Mouse (Mus musculus): ENCODE results near the gene Cacnb2. TPM values are rescaled to one million over a fixed set of nuclear protein-coding genes. Genes with fewer than 3 reads are reported as not detected.
"Not testable (repeated sequence)": the region's sequence is repeated elsewhere in the genome, so short reads cannot be mapped to it uniquely, and the experiment has no call there.

The Cacnb2 gene
- polyA plus RNA-seq, 1 experiment from 2014 or later, result 1.6 TPM

GRCm38 (mm10) chr2:14676885-14677516 lies 74.1 kb downstream of the Cacnb2 start:
- WGBS, result 22% methylated on average over 6 of the region's 6 CpGs
- no peaks in the 10 kb centered on the region for H3K9me3 ChIP-seq
- H3K9ac ChIP-seq, result no peak overlapping the region
- H3K27me3 ChIP-seq (replicated peaks), result no peaks in the 10 kb centered on the region
- peak; percentile 59; the same call in 1 of the 2 replicates for ATAC-seq
- H3K36me3 ChIP-seq, result no peaks in the 10 kb centered on the region
- no peak overlapping the region for H3K4me3 ChIP-seq (replicated peaks)
- H3K4me1 ChIP-seq (replicated peaks), result no peaks in the 10 kb centered on the region
- no peak overlapping the region for H3K27ac ChIP-seq
- H3K4me2 ChIP-seq (replicated peaks), result no peak overlapping the region

- no peak overlapping the region for H3K9ac ChIP-seq
- ATAC-seq, result no peak
- no peaks in the 10 kb centered on the region for H3K9me3 ChIP-seq
- no peak overlapping the region for H3K27ac ChIP-seq
- H3K4me2 ChIP-seq (replicated peaks), result no peak overlapping the region
- no peak overlapping the region for H3K4me3 ChIP-seq (replicated peaks)
- H3K27me3 ChIP-seq (replicated peaks), result no peaks in the 10 kb centered on the region
- no peaks in the 10 kb centered on the region for H3K36me3 ChIP-seq
- no peaks in the 10 kb centered on the region for H3K4me1 ChIP-seq (replicated peaks)
Observed at GRCm38 (mm10) chr2:14684231-14684630, 81.3 kb downstream of the Cacnb2 start.

GRCm38 (mm10) chr2:14702973-14703645 lies 100.2 kb downstream of the Cacnb2 start:
- Histone ChIP-seq H3K27me3 (replicated peaks) (no peaks in the 10 kb centered on the region), H3K4me1 (replicated peaks) (no peaks in the 10 kb centered on the region), H3K27ac (no peak overlapping the region), H3K9ac (no peak overlapping the region), H3K4me3 (replicated peaks) (no peak overlapping the region), H3K9me3 (no peaks in the 10 kb centered on the region), H3K4me2 (replicated peaks) (no peak overlapping the region), H3K36me3 (no peaks in the 10 kb centered on the region)
- WGBS, result 80% methylated on average over 1 of the region's 1 CpGs
- no peak for ATAC-seq

GRCm38 (mm10) chr2:14703676-14704075 lies 100.8 kb downstream of the Cacnb2 start:
- Histone ChIP-seq H3K27me3 (replicated peaks) (no peaks in the 10 kb centered on the region), H3K4me2 (replicated peaks) (no peak overlapping the region), H3K4me3 (replicated peaks) (no peak overlapping the region), H3K4me1 (replicated peaks) (no peaks in the 10 kb centered on the region), H3K27ac (no peak overlapping the region), H3K9ac (no peak overlapping the region), H3K36me3 (no peaks in the 10 kb centered on the region), H3K9me3 (no peaks in the 10 kb centered on the region)
- ATAC-seq, result no peak
- WGBS, result 84% methylated on average over 4 of the region's 4 CpGs

- Histone ChIP-seq H3K9me3 (no peaks in the 10 kb centered on the region), H3K27me3 (replicated peaks) (no peaks in the 10 kb centered on the region), H3K36me3 (no peaks in the 10 kb centered on the region), H3K4me3 (replicated peaks) (no peak overlapping the region), H3K9ac (no peak overlapping the region), H3K4me1 (replicated peaks) (no peaks in the 10 kb centered on the region), H3K27ac (no peak overlapping the region), H3K4me2 (replicated peaks) (no peak overlapping the region)
- ATAC-seq, result no peak
- 69% methylated on average over 8 of the region's 8 CpGs for WGBS
Observed at GRCm38 (mm10) chr2:14710247-14710646, 107.4 kb downstream of the Cacnb2 start.

- H3K4me3 ChIP-seq (replicated peaks), result no peak overlapping the region
- 87% methylated on average over 2 of the region's 2 CpGs for WGBS
- H3K27ac ChIP-seq, result no peak overlapping the region
- no peak overlapping the region for H3K4me2 ChIP-seq (replicated peaks)
- no peaks in the 10 kb centered on the region for H3K4me1 ChIP-seq (replicated peaks)
- no peak for ATAC-seq
- H3K27me3 ChIP-seq (replicated peaks), result no peaks in the 10 kb centered on the region
- H3K36me3 ChIP-seq, result no peaks in the 10 kb centered on the region
- no peak overlapping the region for H3K9ac ChIP-seq
- H3K9me3 ChIP-seq, result no peaks in the 10 kb centered on the region
Observed at GRCm38 (mm10) chr2:14711751-14712150, 108.9 kb downstream of the Cacnb2 start.

- H3K4me1 ChIP-seq (replicated peaks), result no peaks in the 10 kb centered on the region
- 88% methylated on average over 3 of the region's 3 CpGs for WGBS
- no peak overlapping the region for H3K4me2 ChIP-seq (replicated peaks)
- H3K36me3 ChIP-seq, result no peaks in the 10 kb centered on the region
- H3K9me3 ChIP-seq, result no peaks in the 10 kb centered on the region
- H3K4me3 ChIP-seq (replicated peaks), result no peak overlapping the region
- H3K27me3 ChIP-seq (replicated peaks), result no peaks in the 10 kb centered on the region
- no peak overlapping the region for H3K9ac ChIP-seq
- no peak for ATAC-seq
- H3K27ac ChIP-seq, result no peak overlapping the region
Observed at GRCm38 (mm10) chr2:14713049-14713448, 110.2 kb downstream of the Cacnb2 start.

- H3K4me2 ChIP-seq (replicated peaks), result no peak overlapping the region
- WGBS, result 71% methylated on average over 1 of the region's 1 CpGs
- H3K4me1 ChIP-seq (replicated peaks), result no peaks in the 10 kb centered on the region
- H3K27me3 ChIP-seq (replicated peaks), result no peaks in the 10 kb centered on the region
- H3K36me3 ChIP-seq, result no peaks in the 10 kb centered on the region
- no peak for ATAC-seq
- no peak overlapping the region for H3K9ac ChIP-seq
- no peaks in the 10 kb centered on the region for H3K9me3 ChIP-seq
- H3K4me3 ChIP-seq (replicated peaks), result no peak overlapping the region
- H3K27ac ChIP-seq, result no peak overlapping the region
Observed at GRCm38 (mm10) chr2:14716666-14717065, 113.8 kb downstream of the Cacnb2 start.

- ATAC-seq, result no peak
- Histone ChIP-seq H3K27me3 (replicated peaks) (no peaks in the 10 kb centered on the region), H3K9ac (no peak overlapping the region), H3K27ac (no peak overlapping the region), H3K36me3 (no peaks in the 10 kb centered on the region), H3K9me3 (no peaks in the 10 kb centered on the region), H3K4me2 (replicated peaks) (no peak overlapping the region), H3K4me1 (replicated peaks) (no peaks in the 10 kb centered on the region), H3K4me3 (replicated peaks) (no peak overlapping the region)
- 88% methylated on average over 9 of the region's 9 CpGs for WGBS
Observed at GRCm38 (mm10) chr2:14719119-14719718, 116.3 kb downstream of the Cacnb2 start.

- Histone ChIP-seq H3K27me3 (replicated peaks) (no peaks in the 10 kb centered on the region), H3K9me3 (no peaks in the 10 kb centered on the region), H3K27ac (no peak overlapping the region), H3K4me2 (replicated peaks) (no peak overlapping the region), H3K4me3 (replicated peaks) (no peak overlapping the region), H3K9ac (no peak overlapping the region), H3K4me1 (replicated peaks) (no peaks in the 10 kb centered on the region), H3K36me3 (no peaks in the 10 kb centered on the region)
- no peak for ATAC-seq
Observed at GRCm38 (mm10) chr2:14725437-14725836, 122.5 kb downstream of the Cacnb2 start.

- not testable (repeated sequence) for H3K4me2 ChIP-seq (replicated peaks); H3K27ac ChIP-seq; ATAC-seq; H3K27me3 ChIP-seq (replicated peaks); H3K4me1 ChIP-seq (replicated peaks); H3K36me3 ChIP-seq; H3K9me3 ChIP-seq; H3K4me3 ChIP-seq (replicated peaks); H3K9ac ChIP-seq
- WGBS, result 96% methylated on average over 13 of the region's 13 CpGs
Observed at GRCm38 (mm10) chr2:14726601-14727000, 123.7 kb downstream of the Cacnb2 start.

- Histone ChIP-seq H3K4me2 (replicated peaks) (no peak overlapping the region), H3K27ac (no peak overlapping the region), H3K4me3 (replicated peaks) (no peak overlapping the region), H3K36me3 (no peaks in the 10 kb centered on the region), H3K9ac (no peak overlapping the region), H3K4me1 (replicated peaks) (no peaks in the 10 kb centered on the region), H3K27me3 (replicated peaks) (no peaks in the 10 kb centered on the region), H3K9me3 (no peaks in the 10 kb centered on the region)
- WGBS, result 40% methylated on average over 9 of the region's 9 CpGs
- ATAC-seq, result no peak
Observed at GRCm38 (mm10) chr2:14738927-14739326, 136.0 kb downstream of the Cacnb2 start.

- 71% methylated on average over 15 of the region's 15 CpGs for WGBS
- no peak overlapping the region for H3K4me3 ChIP-seq (replicated peaks)
- ATAC-seq, result no peak
- no peaks in the 10 kb centered on the region for H3K36me3 ChIP-seq
- H3K9ac ChIP-seq, result no peak overlapping the region
- no peaks in the 10 kb centered on the region for H3K27me3 ChIP-seq (replicated peaks)
- H3K9me3 ChIP-seq, result no peaks in the 10 kb centered on the region
- no peak overlapping the region for H3K4me2 ChIP-seq (replicated peaks)
- H3K4me1 ChIP-seq (replicated peaks), result no peaks in the 10 kb centered on the region
- H3K27ac ChIP-seq, result no peak overlapping the region
Observed at GRCm38 (mm10) chr2:14739510-14739909, 136.6 kb downstream of the Cacnb2 start.
